Mouse (Mus musculus): ENCODE measurements at regions not wholly inside any gene's neighbourhood (a gene's known extent, or its start where the extent isn't known, plus 50 kb on each side); places are given as distances from the start of the nearest gene placed in this dataset.
A peak's percentile ranks its signal among the peaks of the same experiment; 100 is the strongest.

DNA sequence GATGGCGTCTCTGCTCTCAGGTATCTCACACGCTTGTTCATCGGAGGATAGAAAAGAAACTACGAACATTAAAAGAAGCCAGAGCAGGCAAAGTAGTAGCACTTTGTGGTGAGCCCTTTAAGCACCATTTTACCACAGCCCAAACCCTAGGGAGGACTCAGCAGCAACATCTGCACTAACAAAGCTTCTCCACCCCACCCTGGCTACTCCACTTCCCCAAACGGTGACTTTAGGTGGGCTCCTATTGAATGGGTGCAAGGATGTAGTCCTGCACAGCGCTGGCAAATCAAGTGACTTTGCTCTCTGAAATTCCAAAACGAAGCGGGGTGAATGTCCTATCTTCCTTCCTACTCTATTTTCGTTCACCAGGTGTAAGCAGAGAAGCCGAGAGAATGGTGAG is 337.9 kb upstream of the Noct start:
- no peak for DNase-seq (ENCODE audit: low read depth in 1 of 2, low spot score in 2 of 2)

DNA sequence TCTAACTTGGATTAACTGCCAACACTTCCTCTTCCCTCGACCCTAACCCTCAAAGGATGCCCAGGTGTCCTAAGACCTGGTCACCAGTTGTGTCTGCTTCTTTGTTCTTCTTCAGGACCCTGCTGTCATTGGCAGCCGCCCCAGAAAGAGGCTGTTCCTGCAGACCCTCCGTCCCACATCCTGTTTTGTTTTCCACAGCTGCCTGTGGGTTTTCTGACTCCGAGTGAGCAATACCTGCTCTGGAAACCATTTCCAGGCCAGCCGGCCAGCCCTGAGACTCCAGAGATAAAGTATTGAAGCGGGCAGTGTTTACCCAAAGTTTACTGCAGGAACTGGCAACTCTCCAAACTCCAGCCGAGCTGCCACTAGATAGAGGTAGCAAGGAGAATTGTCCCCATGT is 337.2 kb upstream of the Noct start:
- no peak for DNase-seq (ENCODE audit: low read depth in 1 of 2, low spot score in 2 of 2)

DNA sequence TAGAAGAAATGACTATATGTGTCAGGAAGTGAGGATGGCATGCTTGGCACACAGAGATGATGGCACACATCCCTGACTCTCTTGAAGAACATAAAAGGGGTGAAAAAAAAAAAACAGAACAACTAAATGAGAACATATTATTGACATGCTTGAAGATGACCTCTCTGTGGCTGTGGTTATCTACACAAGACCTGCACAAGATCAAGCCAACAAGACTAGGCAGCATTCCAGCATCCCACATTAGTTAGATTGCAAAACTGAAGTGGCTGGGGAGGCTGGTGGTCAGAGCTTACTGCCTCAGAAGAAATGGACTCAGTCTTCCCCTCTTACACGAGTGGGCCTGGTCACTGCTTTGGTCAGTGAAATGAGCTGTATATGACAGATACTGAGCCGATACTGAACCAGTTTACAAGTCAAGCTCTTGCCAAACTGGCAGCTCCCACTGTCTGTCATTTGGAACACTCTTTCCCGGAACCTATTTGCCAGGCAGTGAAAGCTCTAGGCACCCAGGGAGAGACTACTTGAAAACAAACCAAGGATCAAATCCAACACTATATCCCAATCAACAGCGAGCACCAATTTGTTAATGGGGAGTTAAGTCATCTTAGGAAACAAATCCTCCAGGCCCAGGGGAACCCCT is 335.6 kb upstream of the Noct start:
- no peak for DNase-seq (ENCODE audit: low read depth in 1 of 2, low spot score in 2 of 2)

DNA sequence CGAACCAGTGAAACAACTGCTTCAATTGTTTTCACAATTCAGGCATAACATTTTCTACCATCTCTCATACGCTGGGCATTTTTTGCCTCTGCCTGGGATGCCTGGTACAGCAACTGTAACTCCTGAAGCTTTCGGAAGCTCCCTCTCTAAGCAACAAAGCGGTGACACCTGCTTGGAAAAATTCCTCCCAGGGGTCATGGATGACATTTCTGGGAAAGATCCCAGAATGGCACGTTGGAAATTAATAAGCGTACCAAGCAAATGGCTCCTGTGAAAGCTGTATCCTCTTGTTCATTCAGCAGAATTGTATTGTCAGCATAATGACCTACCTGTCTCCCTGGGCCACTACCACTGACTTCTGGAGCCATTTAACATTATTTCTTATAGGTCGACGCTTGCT is 333.7 kb upstream of the Noct start:
- DNase-seq (ENCODE audit: low read depth in 1 of 2, low spot score in 2 of 2) = no peak

DNA sequence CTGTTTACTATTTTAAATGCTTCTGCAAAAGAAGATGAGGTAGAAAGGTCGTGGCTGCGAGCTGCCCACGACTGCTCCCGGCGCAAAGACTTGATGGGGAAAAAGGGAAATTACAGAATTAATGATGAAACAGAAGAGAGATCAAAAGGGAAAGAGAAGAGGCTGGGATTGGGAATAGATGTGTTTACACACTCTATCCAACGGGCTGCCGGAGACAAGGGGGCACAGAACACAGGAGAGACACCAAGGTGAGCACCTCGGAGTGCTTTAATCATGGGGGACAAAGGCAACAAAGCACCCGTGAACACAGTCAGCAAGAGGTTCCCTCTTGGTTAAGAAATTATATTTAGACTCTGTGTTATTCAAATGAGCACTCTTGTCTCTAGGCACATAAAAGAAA is 326.1 kb upstream of the Noct start:
- DNase-seq (ENCODE audit: low read depth in 1 of 2, low spot score in 2 of 2) = no peak

DNA sequence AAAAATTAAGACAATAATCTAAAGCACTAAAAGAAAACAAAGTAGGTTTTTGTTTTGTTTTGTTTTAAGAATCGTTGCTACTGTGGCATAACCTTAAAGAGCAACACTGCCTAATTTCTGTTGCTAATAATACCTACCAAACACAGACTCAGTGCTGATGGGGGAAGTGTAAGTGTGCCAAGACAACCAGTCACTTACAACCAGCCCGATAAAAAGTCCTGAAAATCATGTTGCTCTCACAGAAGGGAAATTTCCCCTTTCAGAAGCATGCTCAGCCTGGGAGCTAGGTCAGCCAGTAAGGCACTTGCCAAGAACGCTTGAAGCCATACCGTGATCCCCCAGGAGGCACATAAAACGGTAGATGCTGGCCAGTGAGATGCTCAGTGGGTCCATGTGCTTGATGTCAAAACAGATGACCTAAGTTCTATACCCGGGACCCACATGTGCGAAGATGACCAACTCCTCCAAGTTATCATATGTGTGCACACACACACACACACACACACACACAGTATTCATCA is 324.4 kb upstream of the Noct start:
- DNase-seq (ENCODE audit: low read depth in 1 of 2, low spot score in 2 of 2) = no peak

DNA sequence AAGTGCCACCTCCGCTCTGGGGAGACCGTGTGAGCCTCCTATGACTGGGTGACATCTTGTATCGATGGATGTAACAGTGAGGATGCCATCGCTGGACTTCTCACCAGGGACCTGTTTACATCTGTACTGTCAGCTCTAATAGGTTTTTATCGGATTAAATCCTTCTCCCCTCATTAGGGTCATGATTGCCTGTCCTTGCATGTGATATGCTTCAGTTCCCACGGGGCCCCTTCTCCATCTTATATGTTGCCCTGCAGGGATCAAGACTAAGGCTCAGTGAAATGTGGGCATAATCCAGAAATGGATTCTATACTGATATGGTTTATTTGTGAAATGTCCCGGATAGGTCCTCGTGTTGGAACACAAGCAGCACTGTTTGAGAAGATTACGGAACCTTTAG is 323.7 kb upstream of the Noct start:
- DNase-seq (ENCODE audit: low read depth in 1 of 2, low spot score in 2 of 2) = no peak

DNA sequence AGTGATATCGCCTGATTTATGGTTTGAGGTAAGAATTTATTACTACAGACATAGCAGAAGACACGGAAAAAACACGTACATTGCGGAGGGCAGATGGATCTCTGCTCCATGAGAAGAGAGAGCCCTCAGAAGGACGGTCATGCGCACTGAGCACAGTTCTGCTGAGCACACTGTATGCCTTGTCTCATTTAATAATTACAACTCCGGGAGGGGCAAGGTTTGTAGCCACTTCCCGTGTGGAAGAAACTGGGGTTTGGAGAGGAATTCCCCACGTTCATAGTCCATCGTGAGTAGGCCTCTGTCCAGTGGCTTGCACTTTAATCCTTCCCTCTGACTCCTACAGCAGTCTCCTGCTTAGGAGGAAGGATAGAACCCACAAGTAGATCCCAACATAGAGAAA is 322.9 kb upstream of the Noct start:
- no peak for DNase-seq (ENCODE audit: low read depth in 1 of 2, low spot score in 2 of 2)

DNA sequence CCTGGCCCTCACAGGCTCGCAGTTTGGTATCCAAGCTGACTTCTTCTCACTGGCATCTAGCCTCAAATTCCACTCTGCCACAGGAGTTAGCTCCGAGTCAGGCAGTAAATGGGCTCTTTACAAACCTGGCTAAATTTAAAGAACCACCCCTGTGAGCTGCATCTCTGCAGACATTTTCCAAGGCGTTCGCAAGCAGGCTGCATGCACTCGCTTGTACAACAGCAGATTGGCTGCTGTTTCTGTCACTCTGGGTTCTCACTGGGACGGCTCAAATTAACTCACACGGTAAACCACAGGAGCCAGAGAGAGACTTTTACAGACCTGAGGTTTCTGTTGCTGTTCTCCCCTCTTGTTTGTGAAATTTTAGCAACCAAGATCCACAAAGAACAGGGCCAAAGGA is 321.3 kb upstream of the Noct start:
- no peak for DNase-seq (ENCODE audit: low read depth in 1 of 2, low spot score in 2 of 2)

DNA sequence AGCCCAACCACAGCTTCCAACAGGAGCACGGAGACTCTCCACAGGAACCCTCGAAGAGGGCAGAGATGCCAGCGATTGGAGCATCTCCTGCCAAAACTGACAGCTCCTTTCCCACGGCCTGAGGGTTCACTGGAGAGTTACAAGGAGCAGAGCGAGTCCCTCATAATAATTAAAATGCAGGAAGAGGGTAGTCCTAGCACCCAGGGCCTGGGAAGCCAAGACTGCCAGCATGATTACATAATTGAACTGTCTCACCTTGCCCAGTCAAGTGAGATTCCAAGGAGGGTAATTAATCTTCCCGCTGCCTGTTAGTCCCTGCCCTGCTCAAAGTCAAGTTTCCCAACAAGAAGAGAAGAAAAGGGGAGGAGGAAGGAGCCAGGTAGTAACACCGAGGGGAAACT is 319.5 kb upstream of the Noct start:
- DNase-seq (ENCODE audit: low read depth in 1 of 2, low spot score in 2 of 2) = no peak

DNA sequence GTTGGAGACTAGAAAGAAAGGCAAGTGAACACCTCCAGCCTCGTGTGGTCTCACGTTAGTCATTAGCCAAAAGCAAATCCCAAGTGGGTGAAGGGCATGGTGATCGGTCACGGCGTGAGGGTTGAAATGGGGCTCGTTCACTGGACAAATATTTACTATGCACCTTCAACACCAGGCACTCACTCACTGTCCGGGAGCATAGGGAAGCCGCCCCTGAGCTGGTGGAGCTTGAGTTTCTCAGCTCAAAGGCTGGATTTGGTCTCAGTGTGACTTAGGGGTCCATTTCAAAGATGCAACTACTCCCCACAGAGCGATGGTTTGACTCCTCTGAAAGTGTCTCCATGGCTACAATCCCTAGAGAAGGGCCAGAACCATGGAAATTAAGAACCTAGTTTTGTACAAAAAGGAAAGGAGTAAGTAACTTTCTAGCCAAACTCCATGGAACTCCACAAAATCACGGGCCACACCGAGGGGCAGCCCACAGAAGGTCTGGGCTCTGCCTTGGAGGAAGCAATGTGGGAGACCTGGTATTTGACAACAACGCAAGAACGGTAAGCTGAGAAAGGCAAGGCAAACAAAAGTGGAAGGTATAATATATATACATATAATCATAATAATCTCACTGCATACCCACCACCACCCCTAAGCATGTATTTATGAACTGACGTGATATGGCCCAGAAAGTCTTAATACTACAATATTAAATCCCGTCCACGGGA is 318.8 kb upstream of the Noct start:
- DNase-seq (ENCODE audit: low read depth in 1 of 2, low spot score in 2 of 2) = no peak

DNA sequence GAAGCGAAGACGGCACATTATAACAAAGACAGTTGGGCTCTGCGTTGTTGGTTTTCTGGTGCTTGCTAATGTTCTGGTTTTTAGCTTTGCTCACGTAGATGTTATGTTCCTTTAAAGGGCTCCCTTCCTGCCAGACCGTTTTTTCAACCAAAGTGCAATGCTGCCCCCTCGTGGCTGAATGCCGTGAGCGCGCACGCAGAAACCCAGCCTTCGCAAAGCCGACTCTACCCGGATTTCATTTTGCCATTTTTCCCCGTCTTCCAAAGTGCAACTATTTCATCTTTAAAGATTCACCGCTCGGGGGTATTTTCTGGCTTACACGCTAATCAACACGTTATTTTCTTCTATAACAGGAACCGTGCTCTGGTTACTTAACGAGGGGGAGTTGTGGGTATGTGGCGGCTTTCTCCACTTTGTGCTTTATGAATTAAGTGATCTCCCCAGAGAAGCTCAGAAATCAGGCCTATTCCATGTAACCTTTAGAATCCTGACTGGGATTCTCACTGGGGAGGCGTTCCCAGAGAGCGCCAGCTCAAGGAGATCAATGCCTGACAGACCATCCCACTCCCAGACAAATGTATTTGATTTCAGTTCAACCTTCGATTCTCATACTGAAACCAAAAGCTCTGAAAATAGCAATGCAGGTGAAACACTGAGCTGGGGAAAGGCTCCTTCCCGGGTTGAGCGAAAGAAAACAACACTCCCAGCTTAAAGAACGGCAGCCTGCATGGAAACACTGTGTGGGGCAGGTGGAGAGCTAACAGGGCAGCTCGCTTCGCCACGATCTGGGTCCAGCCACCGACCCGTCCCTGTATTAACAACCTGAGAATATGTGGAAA is 318.0 kb upstream of the Noct start:
- DNase-seq (ENCODE audit: low read depth in 1 of 2, low spot score in 2 of 2) = peak; percentile 24 to 65

DNA sequence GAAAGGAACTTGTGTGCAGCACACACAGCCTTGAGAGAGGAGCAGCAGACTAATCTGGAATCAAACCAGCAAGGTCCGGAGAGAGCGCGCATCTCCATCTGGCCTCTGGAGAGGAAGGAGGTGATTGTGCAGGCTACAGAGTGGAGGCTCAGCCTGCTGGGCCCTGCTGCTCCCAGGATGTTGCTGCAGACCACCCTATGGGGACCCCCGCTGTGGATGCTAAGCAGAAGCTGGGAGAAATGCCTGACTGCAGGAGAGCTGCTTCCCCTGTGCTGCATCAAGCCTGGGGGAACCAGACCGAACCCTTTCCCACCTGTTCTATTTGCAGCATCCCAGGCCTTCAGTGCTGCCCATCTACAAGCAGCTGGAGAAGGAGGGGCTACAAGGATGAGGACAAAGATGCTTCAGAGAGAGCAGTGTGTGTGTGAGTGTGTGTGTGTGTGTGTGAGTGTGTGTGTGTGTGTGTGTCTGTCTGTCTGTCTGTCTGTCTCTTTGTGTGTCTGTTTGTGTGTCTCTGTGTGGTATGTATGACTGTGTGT is 311.2 kb upstream of the Noct start:
- no peak for DNase-seq (ENCODE audit: low read depth in 1 of 2, low spot score in 2 of 2)

DNA sequence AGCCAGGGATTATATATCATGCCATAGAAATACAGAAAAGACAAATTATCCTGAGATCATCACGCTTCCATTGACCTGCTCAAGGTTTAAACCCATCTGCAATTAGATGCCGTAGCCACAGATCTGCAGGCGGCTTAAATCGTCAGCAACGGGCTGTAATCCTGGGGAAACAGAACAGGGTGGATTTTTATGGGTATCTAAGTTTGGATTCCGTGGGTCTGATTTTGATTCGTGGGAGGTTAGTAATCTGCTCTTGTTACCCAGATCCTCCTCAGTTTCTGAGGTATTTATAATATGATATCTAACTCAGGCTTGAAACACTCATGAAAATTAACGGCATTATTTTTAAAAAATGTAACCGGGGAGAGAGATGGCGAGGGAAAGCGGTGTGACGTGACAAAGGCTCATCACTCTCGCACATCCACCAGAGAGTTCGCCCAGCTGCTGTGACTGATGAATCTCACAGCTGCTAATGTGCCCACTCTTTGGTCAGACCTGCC is 309.3 kb upstream of the Noct start:
- DNase-seq (ENCODE audit: low read depth in 1 of 2, low spot score in 2 of 2) = no peak

DNA sequence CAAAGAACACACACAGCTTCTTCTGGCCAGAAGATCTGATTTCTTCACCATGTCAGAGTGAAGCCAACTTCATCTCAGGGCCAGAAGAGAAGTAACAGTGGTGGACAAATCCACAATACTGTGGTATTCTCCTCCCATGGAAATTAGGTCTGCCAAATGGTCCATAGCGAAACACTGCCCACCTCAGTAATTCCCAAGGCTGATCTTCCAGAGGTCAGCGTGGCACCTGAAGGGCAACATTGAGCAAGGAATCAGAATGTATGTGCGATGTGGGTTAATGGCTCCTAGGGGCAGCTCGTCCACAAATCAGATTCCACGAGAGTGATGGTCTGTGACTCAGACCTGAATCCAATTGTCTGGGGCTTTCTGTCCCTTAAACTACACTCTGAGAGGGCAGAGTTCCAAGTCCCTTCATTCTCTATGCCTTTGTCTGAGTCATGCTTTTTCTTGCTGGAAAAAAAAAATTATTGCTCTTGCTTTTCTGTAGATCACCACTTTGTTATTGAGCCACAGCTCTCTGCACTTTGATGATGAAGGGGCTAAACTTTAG is 307.9 kb upstream of the Noct start:
- DNase-seq (ENCODE audit: low read depth in 1 of 2, low spot score in 2 of 2) = no peak

DNA sequence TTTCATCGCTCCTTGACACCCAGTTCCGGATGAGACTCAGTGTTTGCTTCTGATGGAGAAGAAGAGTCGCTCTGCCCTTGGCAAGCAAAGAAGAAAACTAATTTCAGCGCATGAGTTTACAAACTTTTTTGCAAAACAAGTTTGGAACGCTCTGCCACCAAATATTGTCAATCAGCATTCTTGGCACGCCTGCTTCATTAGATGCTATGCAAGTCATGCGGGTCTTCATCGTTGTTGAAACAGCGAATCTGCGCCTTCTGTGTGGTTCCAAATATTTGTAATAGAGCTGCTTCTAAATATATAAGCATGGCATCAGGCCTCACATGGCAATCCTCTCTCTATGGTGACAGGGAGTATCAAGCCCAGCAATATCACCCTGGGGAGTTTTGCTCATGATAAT is 301.9 kb upstream of the Noct start:
- no peak for DNase-seq (ENCODE audit: low read depth in 1 of 2, low spot score in 2 of 2)

DNA sequence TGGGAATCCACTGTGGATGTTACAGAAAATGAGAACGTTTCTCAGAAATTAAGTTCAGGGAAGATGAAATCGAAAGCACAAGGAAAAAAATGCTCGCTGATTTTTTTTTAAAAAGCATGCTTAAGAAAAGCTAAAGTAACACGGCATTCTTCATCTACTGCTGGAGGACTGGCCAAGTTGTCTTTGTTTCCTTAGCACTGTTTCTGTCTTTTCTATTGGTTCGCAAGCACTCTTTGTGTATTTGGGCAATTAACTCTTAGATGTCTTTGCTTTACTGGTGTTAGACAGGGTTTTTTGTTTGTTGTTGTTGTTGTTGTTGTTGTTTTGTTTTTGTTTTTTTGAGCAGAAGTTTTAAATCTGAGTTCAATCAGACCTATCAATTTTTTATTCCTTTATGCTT is 301.4 kb upstream of the Noct start:
- DNase-seq (ENCODE audit: low read depth in 1 of 2, low spot score in 2 of 2) = no peak

DNA sequence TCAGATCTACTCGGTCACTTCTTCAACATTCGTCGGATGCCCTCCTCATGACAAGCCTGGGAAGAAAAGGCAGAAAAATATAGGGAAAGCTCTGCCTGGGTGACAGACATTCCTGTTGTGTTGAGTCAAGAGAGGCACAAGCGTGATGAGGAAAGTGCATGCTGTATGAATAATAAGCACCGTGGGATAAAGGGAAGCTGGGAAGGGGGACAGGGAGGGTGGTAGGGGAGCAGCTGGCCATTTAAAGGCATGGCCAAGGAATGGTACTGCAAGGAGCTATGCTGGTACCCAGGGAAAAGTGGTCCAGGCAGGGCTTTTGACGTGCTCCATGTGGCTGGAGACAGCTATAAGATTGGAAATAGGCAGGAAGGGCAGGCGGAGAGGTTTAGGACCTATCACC is 300.9 kb upstream of the Noct start:
- DNase-seq (ENCODE audit: low read depth in 1 of 2, low spot score in 2 of 2) = no peak

DNA sequence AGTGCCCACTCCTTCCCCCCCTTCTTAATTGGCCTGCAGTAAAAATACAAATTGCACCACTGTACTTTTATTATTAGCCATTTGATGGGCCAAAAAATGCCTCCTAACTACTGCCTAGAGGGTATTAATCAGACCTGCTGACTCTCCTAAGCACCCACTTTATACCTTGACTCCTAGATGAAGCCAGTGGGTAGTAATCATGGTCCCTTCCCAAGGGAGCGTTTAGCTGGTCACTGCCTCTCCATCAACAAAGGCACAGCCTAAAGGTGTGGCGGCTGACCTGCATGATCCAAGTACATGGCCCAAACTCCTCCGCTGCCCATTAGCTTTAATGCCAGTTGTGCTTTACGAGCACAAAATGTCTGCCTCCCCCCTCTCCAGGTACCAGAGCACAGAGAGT is 296.9 kb upstream of the Noct start:
- no peak for DNase-seq (ENCODE audit: low read depth in 1 of 2, low spot score in 2 of 2)

DNA sequence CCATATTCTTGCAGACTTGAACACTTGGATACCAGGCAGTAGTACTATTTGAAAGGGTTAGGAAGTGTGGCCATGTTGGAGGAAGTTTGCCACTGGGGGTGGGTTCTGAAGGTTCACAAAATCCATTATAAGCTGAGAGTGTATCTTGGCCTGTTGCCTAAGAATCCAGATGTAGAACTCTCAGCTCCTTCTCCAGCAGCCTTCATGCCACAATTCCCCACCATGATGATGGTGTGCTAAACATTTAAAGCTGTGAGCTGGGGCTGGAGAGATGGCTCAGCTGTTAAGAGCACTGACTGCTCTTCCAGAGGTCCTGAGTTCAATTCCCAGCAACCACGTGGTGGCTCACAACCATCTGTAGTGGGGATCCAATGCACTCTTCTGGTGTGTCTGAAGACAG is 295.2 kb upstream of the Noct start:
- DNase-seq (ENCODE audit: low read depth in 1 of 2, low spot score in 2 of 2) = no peak

DNA sequence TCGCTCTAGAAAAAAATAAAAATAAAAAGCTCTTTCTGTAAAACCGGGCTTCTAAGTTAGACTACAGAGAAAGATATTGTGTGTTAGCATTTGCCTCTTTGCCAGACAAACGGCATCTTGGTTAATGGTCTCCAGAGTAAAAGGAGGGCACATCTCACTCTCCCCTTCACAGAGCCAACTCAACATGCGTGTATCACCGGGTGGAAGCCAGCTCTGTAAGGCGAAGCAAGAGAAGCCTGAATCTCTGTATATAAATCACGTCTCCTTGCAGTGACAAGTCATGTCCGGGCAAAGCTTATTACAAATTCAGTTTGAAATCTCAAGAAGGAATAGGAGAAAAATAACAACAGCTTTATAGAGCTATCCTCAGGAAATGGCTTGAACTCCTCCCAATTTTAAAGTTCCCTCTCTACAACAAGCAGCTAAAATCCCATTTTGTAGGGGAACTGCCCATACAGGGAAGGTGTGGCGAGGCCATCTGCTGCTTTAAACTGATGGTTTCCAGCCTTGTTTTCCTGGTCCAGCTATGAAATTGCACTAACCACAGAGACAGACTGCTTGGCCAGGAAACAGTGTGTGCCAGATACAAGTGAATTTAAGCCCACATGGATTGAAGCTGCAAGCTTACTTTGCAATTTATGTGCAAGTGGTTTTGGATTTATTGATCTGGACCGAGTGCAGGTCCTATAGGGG is 291.7 kb upstream of the Noct start:
- no peak for DNase-seq (ENCODE audit: low read depth in 1 of 2, low spot score in 2 of 2)
